Mouse (Mus musculus) megakaryocyte, embryonic 14.5 days (primary cell): Measurements from ENCODE around the gene Ppox. TPM values are rescaled to one million over a fixed set of nuclear protein-coding genes. Genes with fewer than 3 reads are reported as not detected.
A peak's percentile ranks its signal among the peaks of the same experiment; 100 is the strongest.
"Not testable (repeated sequence)": the region's sequence is repeated elsewhere in the genome, so short reads cannot be mapped to it uniquely, and the experiment has no call there.

Experiments used
- H3K27me3 ChIP-seq: replicated peaks from 2 replicates; pipeline ENCODE3; 2012; ENCODE audit warnings: inconsistent platforms
- H3K36me3 ChIP-seq: replicated peaks from 2 replicates; pipeline ENCODE3; 2012; ENCODE audit warnings: low read length, inconsistent platforms, mixed read lengths
- H3K4me1 ChIP-seq: 2 replicates; pipeline ENCODE4 v1.6.1; 2012; ENCODE audit warnings: inconsistent platforms
- H3K4me3 ChIP-seq: replicated peaks from 2 replicates; pipeline ENCODE3; 2012; ENCODE audit warnings: moderate library complexity, mild to moderate bottlenecking, inconsistent platforms
- H3K9me3 ChIP-seq: 2 replicates; pipeline ENCODE4 v1.6.1; 2012; ENCODE audit warnings: inconsistent platforms
- FLI1 ChIP-seq: IDR thresholded peaks from 2 replicates; pipeline ENCODE4 v1.6.1; 2012; ENCODE audit warnings: low read length, inconsistent platforms, mixed read lengths
- GATA1 ChIP-seq: IDR thresholded peaks from 3 replicates; pipeline ENCODE4 v1.6.1; 2012; ENCODE audit warnings: mixed read lengths, low read length, inconsistent platforms, borderline replicate concordance
- polyA plus RNA-seq: library from polyadenylated mRNA; stranded (reverse); fragments of >175 nt; gene quantifications from 2 replicates; pipeline ENCODE4 v1.2.3, GENCODE M21; 2012; ENCODE audit warnings: low replicate concordance; ENCODE audit not compliant: insufficient read depth

Gene Ppox
- polyA plus RNA-seq, 1 experiment = 17.0 TPM

- H3K27me3 ChIP-seq = no peaks in the 10 kb centered on the region
- H3K36me3 ChIP-seq = peaks cover 18% of the 10 kb centered on the region
- peaks cover 18% of the 10 kb centered on the region for H3K4me1 ChIP-seq
- H3K9me3 ChIP-seq = 0 out of 2 replicates have a peak, but pooled peaks cover 3% of the 10 kb centered on the region
- no peak overlapping the region for H3K4me3 ChIP-seq
- TF ChIP-seq FLI1 = no peak
- no peak for TF ChIP-seq GATA1
Observed at GRCm38 (mm10) chr1:171319748-171320147, 38.8 kb upstream of the Ppox start.

- Histone ChIP-seq H3K27me3 (no peaks in the 10 kb centered on the region), H3K9me3 (0 out of 2 replicates have a peak, but pooled peaks cover 3% of the 10 kb centered on the region), H3K36me3 (no peaks in the 10 kb centered on the region), H3K4me1 (peaks cover 10% of the 10 kb centered on the region), H3K4me3 (no peak overlapping the region)
- no peak for TF ChIP-seq GATA1
- TF ChIP-seq FLI1 = no peak
Observed at GRCm38 (mm10) chr1:171309321-171309720, 28.3 kb upstream of the Ppox start.

- H3K9me3 ChIP-seq = not testable (repeated sequence)
Observed at GRCm38 (mm10) chr1:171306157-171306556, 25.2 kb upstream of the Ppox start.

GRCm38 (mm10) chr1:171298226-171298625 is 17.2 kb upstream of the Ppox start:
- Histone ChIP-seq H3K4me1 (peaks cover 8% of the 10 kb centered on the region; the same call in 1 of the 2 replicates), H3K4me3 (no peak overlapping the region), H3K27me3 (peaks cover 8% of the 10 kb centered on the region), H3K36me3 (no peaks in the 10 kb centered on the region), H3K9me3 (no peaks in the 10 kb centered on the region; the same call in 1 of the 2 replicates)
- TF ChIP-seq FLI1 (no peak), GATA1 (no peak)

More at GRCm38 (mm10) chr1:171306157-171306556, 25.2 kb upstream of the Ppox start:
- H3K27me3 ChIP-seq, H3K36me3 ChIP-seq, H3K4me3 ChIP-seq, H3K4me1 ChIP-seq: not testable (repeated sequence)

- Histone ChIP-seq H3K9me3 (no peaks in the 10 kb centered on the region; the same call in 1 of the 2 replicates), H3K36me3 (peaks cover 11% of the 10 kb centered on the region), H3K27me3 (peaks cover 8% of the 10 kb centered on the region), H3K4me1 (peaks cover 17% of the 10 kb centered on the region; the same call in 1 of the 2 replicates), H3K4me3 (peak overlapping the region; percentile 97)
- TF ChIP-seq FLI1 (no peak), GATA1 (no peak)
Observed at GRCm38 (mm10) chr1:171295063-171295402, 14.0 kb upstream of the Ppox start.

- peak within 1 kb of the TSS; percentile 97 for H3K4me3 ChIP-seq
- H3K36me3 ChIP-seq = peaks cover 17% of the 10 kb centered on the region
- H3K9me3 ChIP-seq = no peaks in the 10 kb centered on the region; the same call in 1 of the 2 replicates
- TF ChIP-seq GATA1 (no peak), FLI1 (no peak)
- H3K4me1 ChIP-seq = peaks cover 17% of the 10 kb centered on the region; the same call in 1 of the 2 replicates
- H3K27me3 ChIP-seq = peaks cover 8% of the 10 kb centered on the region
Observed at GRCm38 (mm10) chr1:171294298-171295062, 13.5 kb upstream of the Ppox start, which contains the start of gene Ufc1. Ufc1 (minus strand) TSS chr1:171295024.

- H3K9me3 ChIP-seq = no peaks in the 10 kb centered on the region; the same call in 1 of the 2 replicates
- peaks cover 23% of the 10 kb centered on the region for H3K36me3 ChIP-seq
- TF ChIP-seq GATA1 (no peak), FLI1 (no peak)
- H3K27me3 ChIP-seq = peaks cover 8% of the 10 kb centered on the region
- peak overlapping the region; percentile 97 for H3K4me3 ChIP-seq
- peaks cover 17% of the 10 kb centered on the region; the same call in 1 of the 2 replicates for H3K4me1 ChIP-seq
Observed at GRCm38 (mm10) chr1:171293906-171294297, 12.9 kb upstream of the Ppox start.

- Histone ChIP-seq H3K4me1 (peaks cover 23% of the 10 kb centered on the region; the same call in 1 of the 2 replicates), H3K36me3 (peaks cover 28% of the 10 kb centered on the region), H3K27me3 (peaks cover 8% of the 10 kb centered on the region), H3K9me3 (no peaks in the 10 kb centered on the region; the same call in 1 of the 2 replicates), H3K4me3 (peak overlapping the region; percentile 97)
- TF ChIP-seq FLI1 = no peak
- TF ChIP-seq GATA1 = no peak
Observed at GRCm38 (mm10) chr1:171293351-171293750, 12.4 kb upstream of the Ppox start.

GRCm38 (mm10) chr1:171288328-171288727 is 7.3 kb upstream of the Ppox start:
- H3K4me3 ChIP-seq = peak overlapping the region; percentile 97
- H3K9me3 ChIP-seq = no peaks in the 10 kb centered on the region
- H3K36me3 ChIP-seq = peaks cover 66% of the 10 kb centered on the region
- H3K27me3 ChIP-seq = no peaks in the 10 kb centered on the region
- peaks cover 59% of the 10 kb centered on the region for H3K4me1 ChIP-seq
- TF ChIP-seq GATA1 (no peak), FLI1 (no peak)

- TF ChIP-seq FLI1 = no peak
- TF ChIP-seq GATA1 = no peak
- no peaks in the 10 kb centered on the region for H3K27me3 ChIP-seq
- peaks cover 57% of the 10 kb centered on the region for H3K4me1 ChIP-seq
- peak within 1 kb of the TSS; percentile 97 for H3K4me3 ChIP-seq
- no peaks in the 10 kb centered on the region for H3K9me3 ChIP-seq
- H3K36me3 ChIP-seq = peaks cover 73% of the 10 kb centered on the region
Observed at GRCm38 (mm10) chr1:171287136-171288081, 6.4 kb upstream of the Ppox start, which contains the start of gene Usp21. Usp21 (minus strand) TSS chr1:171287991.
